Mouse (Mus musculus) heart, embryonic 14.5 days (tissue): ENCODE results near the gene Lman1l. TPM values are rescaled to one million over a fixed set of nuclear protein-coding genes. Genes with fewer than 3 reads are reported as not detected.

ENCODE experiments used
- ATAC-seq: fragments of 200-750 bp; cut with Nextera tagmentation; 2 replicates; pipeline ENCODE4 v1.8.0; 2017; ENCODE audit warnings: low read depth, moderate TSS enrichment; ENCODE audit not compliant: insufficient number of reproducible peaks, insufficient read depth, low FRiP score
- H3K27ac ChIP-seq, 2 experiments: fragments of 200-500 bp in 1 of 2; fragments of 300-500 bp in 1 of 2; sonication (generic) in 1 of 2; replicated peaks in 1 of 2; 2 replicates each; pipeline ENCODE4 v1.5.1; 2012 to 2014; ENCODE audit warnings: low read depth in 2 of 2, low read length in 2 of 2, control low read depth in 1 of 2, mild to moderate bottlenecking in 1 of 2, mixed read lengths in 1 of 2; ENCODE audit not compliant: control insufficient read depth in 1 of 2, insufficient read depth in 1 of 2
- H3K27me3 ChIP-seq: fragments of 300-500 bp; sonication (generic); 2 replicates; pipeline ENCODE4 v1.6.1; 2014; ENCODE audit warnings: mild to moderate bottlenecking, low read length, control low read depth; ENCODE audit not compliant: control insufficient read depth, insufficient read depth
- H3K36me3 ChIP-seq: fragments of 300-500 bp; sonication (generic); 2 replicates; pipeline ENCODE4 v1.6.1; 2014; ENCODE audit warnings: mild to moderate bottlenecking, control low read depth, low read length, mixed read lengths; ENCODE audit not compliant: control insufficient read depth, insufficient read depth
- H3K4me1 ChIP-seq, 2 experiments: fragments of 200-500 bp in 1 of 2; fragments of 300-500 bp in 1 of 2; sonication (generic) in 1 of 2; 2 replicates each; pipeline ENCODE4 v1.6.1; 2012 to 2014; ENCODE audit warnings: low read length in 2 of 2, control low read depth in 1 of 2, mixed read lengths in 1 of 2; ENCODE audit not compliant: control insufficient read depth in 2 of 2, insufficient read depth in 2 of 2
- H3K4me2 ChIP-seq: fragments of 300-500 bp; sonication (generic); 2 replicates; pipeline ENCODE4 v1.6.1; 2014; ENCODE audit warnings: mild to moderate bottlenecking, low read length
- H3K4me3 ChIP-seq, 2 experiments: fragments of 200-500 bp in 1 of 2; fragments of 300-500 bp in 1 of 2; sonication (generic) in 1 of 2; 2 replicates each; pipeline ENCODE4 v1.5.1; 2012 to 2014; ENCODE audit warnings: low read length in 2 of 2, mild to moderate bottlenecking in 2 of 2, control low read depth in 1 of 2, low read depth in 1 of 2, moderate library complexity in 1 of 2; ENCODE audit not compliant: control insufficient read depth in 1 of 2, insufficient read depth in 1 of 2
- H3K9ac ChIP-seq: fragments of 300-500 bp; sonication (generic); 2 replicates; pipeline ENCODE4 v1.6.1; 2014; ENCODE audit warnings: mild to moderate bottlenecking, low read length
- H3K9me3 ChIP-seq: fragments of 300-500 bp; sonication (generic); 2 replicates; pipeline ENCODE4 v1.6.1; 2016; ENCODE audit warnings: low read length, control low read depth; ENCODE audit not compliant: control insufficient read depth
- WGBS: fragments of 180-500 bp; shearing (Covaris S2); extraction: QIAGEN DNeasy Blood & Tissue Kit; methylation state at CpG from one replicate; pipeline ENCODE4 v1.1.7; 2014; 5-methylcytosine and 5-hydroxymethylcytosine counted together
- polyA plus RNA-seq: library from polyadenylated mRNA; unstranded; fragments of >200 nt; fragmentation: Nextera tagmentation; extraction: Ambion mirVana; gene quantifications from 2 replicates; pipeline ENCODE4 v1.2.1, GENCODE M21; 2014

The Lman1l gene
- polyA plus RNA-seq, 1 experiment from 2014 or later, result 0.12 TPM

GRCm38 (mm10) chr9:57613975-57614374, 6.6 kb downstream of the Lman1l start:
- Histone ChIP-seq H3K27ac (no peak overlapping the region), H3K4me1 (peaks cover 0 to 2% of the 10 kb centered on the region in 2 experiments; a peak in 1 of 4 replicates), H3K9ac (no peak overlapping the region), H3K4me3 (no peak overlapping the region), H3K27me3 (no peaks in the 10 kb centered on the region; the same call in 1 of the 2 replicates), H3K36me3 (no peaks in the 10 kb centered on the region), H3K9me3 (no peaks in the 10 kb centered on the region), H3K4me2 (no peak overlapping the region)
- no peak for ATAC-seq
- 69% methylated on average over 7 of the region's 7 CpGs for WGBS

- WGBS, result 50% methylated on average over 7 of the region's 7 CpGs
- H3K27me3 ChIP-seq, result peaks cover 7% of the 10 kb centered on the region
- H3K27ac ChIP-seq, result no peak overlapping the region
- no peak overlapping the region for H3K4me3 ChIP-seq
- no peaks in the 10 kb centered on the region for H3K36me3 ChIP-seq
- H3K9ac ChIP-seq, result no peak overlapping the region
- no peak for ATAC-seq
- H3K4me2 ChIP-seq, result no peak overlapping the region
- no peaks in the 10 kb centered on the region for H3K9me3 ChIP-seq
- H3K4me1 ChIP-seq, result peaks cover 0 to 2% of the 10 kb centered on the region in 2 experiments; a peak in 1 of 4 replicates
These were observed 8.0 kb downstream of the Lman1l start for GRCm38 (mm10) chr9:57612587-57612986.

- Histone ChIP-seq H3K9me3 (no peaks in the 10 kb centered on the region), H3K9ac (no peak overlapping the region), H3K4me1 (peaks cover 5 to 7% of the 10 kb centered on the region in 2 experiments; a peak in 3 of 4 replicates), H3K4me3 (no peak overlapping the region), H3K27me3 (peaks cover 28% of the 10 kb centered on the region), H3K36me3 (no peaks in the 10 kb centered on the region), H3K4me2 (no peak overlapping the region), H3K27ac (no peak overlapping the region)
- 54% methylated on average over 3 of the region's 3 CpGs for WGBS
- no peak for ATAC-seq
These were observed 10.2 kb downstream of the Lman1l start for GRCm38 (mm10) chr9:57610359-57610826.

GRCm38 (mm10) chr9:57609803-57610202, 10.8 kb downstream of the Lman1l start:
- WGBS, result 44% methylated on average over 3 of the region's 3 CpGs
- no peak overlapping the region for H3K4me2 ChIP-seq
- H3K36me3 ChIP-seq, result no peaks in the 10 kb centered on the region
- no peak overlapping the region for H3K9ac ChIP-seq
- H3K27me3 ChIP-seq, result peaks cover 34% of the 10 kb centered on the region
- no peak for ATAC-seq
- no peak overlapping the region for H3K4me3 ChIP-seq
- H3K27ac ChIP-seq, result no peak overlapping the region
- peaks cover 5 to 7% of the 10 kb centered on the region in 2 experiments; a peak in 3 of 4 replicates for H3K4me1 ChIP-seq
- H3K9me3 ChIP-seq, result no peaks in the 10 kb centered on the region

GRCm38 (mm10) chr9:57606139-57606851, 14.3 kb downstream of the Lman1l start, which contains the start of gene Cplx3:
TSS of gene Cplx3 (minus strand) at chr9:57606281.
- Histone ChIP-seq H3K4me1 (peaks cover 12 to 19% of the 10 kb centered on the region in 2 experiments), H3K4me2 (peak within 1 kb of the TSS; percentile 21), H3K27ac (no peak within 1 kb of the TSS), H3K36me3 (no peaks in the 10 kb centered on the region), H3K27me3 (peaks cover 44% of the 10 kb centered on the region), H3K9ac (no peak within 1 kb of the TSS), H3K9me3 (no peaks in the 10 kb centered on the region), H3K4me3 (no peak within 1 kb of the TSS)
- 0 out of 2 replicates have a peak, but pooled peaks have one; percentile 27 for ATAC-seq
- 4% methylated on average over 24 of the region's 24 CpGs for WGBS

GRCm38 (mm10) chr9:57605503-57605902, 15.1 kb downstream of the Lman1l start:
- Histone ChIP-seq H3K9me3 (no peaks in the 10 kb centered on the region), H3K4me1 (peaks cover 20 to 27% of the 10 kb centered on the region in 2 experiments), H3K27ac (no peak overlapping the region), H3K36me3 (no peaks in the 10 kb centered on the region), H3K4me2 (no peak overlapping the region), H3K4me3 (no peak overlapping the region), H3K27me3 (peaks cover 44% of the 10 kb centered on the region), H3K9ac (no peak overlapping the region)
- WGBS, result 11% methylated on average over 9 of the region's 9 CpGs
- ATAC-seq, result no peak

GRCm38 (mm10) chr9:57604875-57605274, 15.7 kb downstream of the Lman1l start:
- Histone ChIP-seq H3K4me3 (no peak overlapping the region), H3K27me3 (peaks cover 44% of the 10 kb centered on the region), H3K9ac (no peak overlapping the region), H3K27ac (no peak overlapping the region), H3K9me3 (no peaks in the 10 kb centered on the region), H3K36me3 (no peaks in the 10 kb centered on the region), H3K4me2 (no peak overlapping the region), H3K4me1 (peaks cover 22 to 33% of the 10 kb centered on the region in 2 experiments)
- ATAC-seq, result no peak
- WGBS, result 54% methylated on average over 4 of the region's 4 CpGs
